Mouse (Mus musculus) retina, postnatal 1 day (tissue): Measurements from ENCODE around the gene Zbtb20.

Source experiments
- DNase-seq: peaks from one replicate; pipeline ENCODE4 v3.0.0-alpha.2; 2012

The Zbtb20 gene

DNA sequence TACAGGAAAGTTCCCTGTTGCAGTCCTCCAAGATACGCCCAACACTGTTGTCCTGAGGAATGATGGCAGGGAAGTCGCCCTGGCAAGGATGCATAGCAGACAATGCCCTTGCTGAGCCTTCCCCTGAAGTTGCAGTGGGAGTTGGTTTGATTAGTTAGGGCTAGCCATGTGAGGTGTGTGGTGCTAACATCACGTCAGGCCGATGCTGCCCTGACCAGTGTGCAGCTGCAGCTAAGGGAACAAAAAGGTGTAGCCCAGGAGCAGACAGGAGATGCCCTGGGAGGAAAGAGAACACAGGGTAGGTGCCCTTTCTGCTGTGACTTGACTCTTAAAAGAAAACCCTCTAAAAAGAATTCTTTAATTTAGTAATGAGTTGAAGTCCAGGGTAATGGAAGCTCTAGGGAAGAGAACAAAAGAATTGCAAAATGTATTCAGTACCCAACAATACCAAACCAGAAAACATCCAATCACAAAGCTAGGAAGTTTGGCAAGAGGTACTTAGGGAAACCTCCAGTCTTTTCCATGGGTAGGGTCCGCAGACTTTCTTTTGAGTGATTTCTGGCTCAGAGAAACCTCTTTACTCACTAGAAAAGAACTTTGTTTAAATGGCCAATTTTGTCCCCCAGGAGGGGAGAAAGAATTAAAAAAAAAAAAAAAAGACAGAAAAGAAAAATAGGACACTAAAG is 747.8 kb downstream of the Zbtb20 start:
- DNase-seq, result no peak

DNA sequence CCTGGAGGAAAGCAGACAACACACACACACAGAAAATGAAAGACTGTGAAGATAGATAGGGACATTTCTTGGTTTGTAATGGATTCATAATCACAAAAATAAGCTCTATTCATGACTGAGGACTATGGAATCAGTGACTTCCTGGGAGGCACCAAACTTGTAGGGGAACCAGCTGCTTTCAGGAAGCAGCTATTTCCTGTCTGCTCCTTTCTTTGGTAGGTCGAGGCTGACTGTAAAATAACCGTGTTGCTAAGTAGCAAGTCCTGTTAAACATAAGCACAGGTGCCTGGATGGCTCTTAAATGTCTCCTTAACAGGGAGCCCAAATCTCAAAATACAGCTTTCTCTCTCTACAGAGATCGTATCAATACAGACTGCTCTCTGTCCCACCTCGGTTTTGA is 749.2 kb downstream of the Zbtb20 start:
- DNase-seq, result no peak

DNA sequence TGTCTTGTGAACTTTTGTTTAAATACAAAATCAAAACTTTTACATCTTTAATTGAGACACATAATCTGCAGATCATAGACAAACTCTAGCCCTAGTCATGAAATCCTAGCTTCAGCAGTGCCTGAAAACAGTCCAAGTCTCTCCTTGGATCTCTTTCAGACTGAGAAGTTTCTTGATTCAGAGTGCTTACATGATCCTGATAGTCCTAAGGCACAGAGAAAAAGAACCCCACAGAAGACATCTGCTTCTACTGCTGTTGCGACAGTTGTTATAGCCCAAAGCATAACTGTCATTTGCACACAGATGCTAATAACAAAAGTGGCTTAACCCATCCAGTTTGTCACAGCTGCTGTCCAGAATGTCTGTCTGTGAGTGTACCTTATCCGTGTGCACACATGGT is 749.6 kb downstream of the Zbtb20 start:
- peak; percentile 6 for DNase-seq

DNA sequence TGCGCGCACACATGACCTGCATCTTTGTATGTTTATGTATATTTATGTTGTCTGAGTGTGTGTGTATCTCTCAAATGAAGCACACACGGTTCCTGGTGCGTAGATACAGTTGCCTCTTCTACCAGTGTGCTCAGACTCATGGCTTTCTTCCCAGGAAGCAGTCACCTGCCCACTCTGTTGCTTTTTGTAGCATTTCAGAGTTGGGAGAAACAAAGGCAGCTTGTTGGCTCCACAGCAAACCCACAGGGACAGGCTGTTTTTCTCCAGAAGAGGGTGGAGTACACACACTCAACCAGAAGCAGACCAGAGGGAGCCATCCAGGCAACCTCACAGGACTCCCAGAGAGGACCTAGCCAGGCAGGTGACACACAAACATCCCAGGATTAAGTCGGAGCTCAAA is 750.3 kb downstream of the Zbtb20 start:
- no peak for DNase-seq

DNA sequence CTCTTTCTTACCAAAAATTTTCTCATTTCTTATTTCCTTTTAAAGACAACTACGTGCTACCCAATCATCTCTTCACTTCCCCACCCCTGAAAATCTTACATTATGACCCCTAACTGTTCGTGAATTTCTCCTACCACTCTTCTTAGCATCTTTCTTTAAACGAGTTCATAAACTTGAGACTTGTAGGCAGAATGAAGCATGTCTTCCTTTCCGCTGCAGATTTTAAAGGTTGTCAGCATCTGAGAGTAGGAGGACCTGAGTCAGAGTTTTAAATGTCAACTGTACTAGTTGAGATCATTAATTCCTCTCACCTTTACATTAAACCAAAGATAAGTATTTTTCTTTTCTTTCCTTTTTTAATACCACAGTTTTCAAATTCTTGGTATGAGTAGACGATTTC is 753.0 kb downstream of the Zbtb20 start:
- no peak for DNase-seq

DNA sequence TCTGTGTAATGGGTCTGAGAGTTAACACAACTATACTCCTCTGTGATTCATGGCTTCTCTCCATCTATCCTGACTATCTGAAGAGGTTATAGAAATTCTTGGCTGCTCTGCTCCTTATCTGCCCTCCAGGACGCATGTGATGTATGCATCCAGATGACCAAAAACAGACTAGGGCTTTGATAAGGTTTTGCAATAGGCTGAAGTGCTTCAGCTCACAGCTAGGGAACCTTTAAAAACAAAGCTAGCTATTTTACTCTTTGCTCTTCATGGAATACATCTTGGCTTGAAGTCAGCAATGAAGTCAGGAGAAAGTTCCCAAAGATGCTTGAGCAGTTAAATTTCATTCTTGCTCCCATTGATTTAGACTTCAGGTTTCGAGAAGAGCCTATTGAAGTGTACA is 756.1 kb downstream of the Zbtb20 start:
- no peak for DNase-seq

DNA sequence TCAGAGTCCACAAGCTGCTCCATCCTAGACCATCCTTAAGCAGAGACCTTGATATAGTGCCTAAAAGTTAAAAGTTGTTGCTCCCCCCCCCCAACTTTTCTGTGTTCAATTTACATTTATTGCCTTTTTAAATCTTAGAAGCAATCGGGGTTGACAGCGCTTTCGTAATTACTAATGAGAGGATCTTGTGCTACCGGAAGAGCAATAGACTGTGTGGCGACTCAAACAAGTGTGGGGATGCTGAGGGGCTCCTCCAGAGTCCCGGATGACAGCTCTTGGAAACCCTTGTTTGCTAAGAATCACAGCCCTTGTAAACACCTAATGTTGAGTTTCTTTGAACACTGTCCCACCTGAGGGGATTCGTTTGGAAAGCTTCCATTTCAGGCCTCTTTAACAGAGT is 758.4 kb downstream of the Zbtb20 start:
- DNase-seq, result no peak

DNA sequence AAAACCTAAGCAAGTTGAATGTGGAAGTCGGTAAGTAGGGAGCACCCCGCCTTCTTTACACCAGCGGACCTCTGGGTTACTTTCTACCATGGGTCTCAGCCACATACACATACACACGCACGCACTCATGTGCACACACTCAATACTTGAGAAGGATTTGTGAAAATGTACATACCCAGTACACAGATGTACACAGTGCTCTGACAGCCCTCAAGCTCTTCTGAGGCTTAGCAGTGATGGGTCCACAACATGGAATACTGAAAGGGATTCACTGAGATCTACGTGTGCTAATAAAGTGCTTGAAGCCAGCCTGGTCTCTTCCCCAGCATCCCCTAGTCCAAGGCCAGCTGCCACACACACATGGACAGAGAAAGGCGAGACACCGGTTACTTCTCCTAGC is 761.6 kb downstream of the Zbtb20 start:
- DNase-seq, result no peak

DNA sequence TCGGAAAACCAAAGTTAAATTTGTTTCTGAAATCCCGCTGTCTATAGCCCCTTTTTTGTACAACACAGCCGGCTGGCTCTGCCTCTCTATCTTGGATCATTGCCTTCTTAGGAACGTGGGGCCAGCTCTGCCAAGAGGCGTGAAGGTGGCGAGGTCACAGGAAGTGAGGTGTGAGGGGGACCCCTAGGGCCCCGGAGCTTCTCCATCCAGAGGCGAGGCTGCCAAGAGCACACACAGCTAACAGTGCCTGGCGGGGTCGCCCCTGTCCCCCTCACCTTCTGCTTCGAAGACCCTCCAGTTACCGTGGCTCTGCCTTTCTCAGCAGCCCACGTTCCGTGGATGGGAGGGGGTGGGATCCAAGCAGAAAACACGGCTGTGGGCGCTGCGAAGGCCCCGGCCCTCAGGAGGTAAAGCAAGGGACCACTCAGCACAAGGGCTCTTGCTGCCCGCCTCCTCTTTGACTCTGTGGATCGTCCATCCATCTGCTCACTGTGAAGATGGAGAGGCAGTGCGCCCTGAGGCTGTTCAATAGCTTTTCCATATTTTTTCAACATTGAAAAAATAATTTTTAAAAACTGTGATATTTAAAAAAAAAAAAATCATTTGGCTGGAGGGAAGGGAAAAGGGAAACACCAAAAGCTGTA is 762.8 kb downstream of the Zbtb20 start:
- DNase-seq, result no peak

DNA sequence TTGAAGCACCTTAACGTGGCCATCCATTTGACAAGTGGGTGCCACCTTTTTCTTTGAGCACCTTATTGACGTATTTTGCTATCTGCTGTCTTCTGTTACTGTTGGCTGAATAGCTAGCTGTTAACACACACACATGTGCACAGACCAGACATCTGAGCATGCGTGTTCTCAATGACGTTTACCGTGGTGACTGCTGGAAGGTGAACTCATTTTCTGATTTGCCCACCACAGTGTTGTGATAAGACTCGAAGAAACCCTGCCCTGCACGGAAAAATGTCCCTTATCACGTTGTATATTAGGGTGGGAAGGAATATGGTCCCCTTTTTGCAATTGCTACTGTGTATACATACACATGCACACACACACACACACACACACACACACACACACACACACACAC is 765.5 kb downstream of the Zbtb20 start:
- no peak for DNase-seq

DNA sequence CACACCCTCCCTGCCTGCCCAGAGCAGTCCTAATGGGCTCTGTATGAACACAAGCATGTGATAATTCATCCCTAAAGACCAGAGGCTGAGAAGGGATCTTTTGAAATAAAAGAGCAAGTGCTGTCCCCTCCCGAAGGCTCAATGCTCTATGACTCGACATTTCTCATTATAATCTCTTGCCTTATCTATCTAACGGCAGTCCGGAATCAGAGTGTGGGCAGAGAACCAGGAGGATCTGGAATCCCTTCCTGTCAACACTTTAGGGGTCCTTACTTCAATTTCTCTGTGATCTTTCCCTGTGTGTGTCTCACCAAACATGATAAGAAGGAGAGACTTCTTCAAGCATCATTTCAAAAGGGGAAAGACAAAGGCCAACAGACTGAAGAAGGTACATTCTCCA is 770.2 kb downstream of the Zbtb20 start:
- no peak for DNase-seq

DNA sequence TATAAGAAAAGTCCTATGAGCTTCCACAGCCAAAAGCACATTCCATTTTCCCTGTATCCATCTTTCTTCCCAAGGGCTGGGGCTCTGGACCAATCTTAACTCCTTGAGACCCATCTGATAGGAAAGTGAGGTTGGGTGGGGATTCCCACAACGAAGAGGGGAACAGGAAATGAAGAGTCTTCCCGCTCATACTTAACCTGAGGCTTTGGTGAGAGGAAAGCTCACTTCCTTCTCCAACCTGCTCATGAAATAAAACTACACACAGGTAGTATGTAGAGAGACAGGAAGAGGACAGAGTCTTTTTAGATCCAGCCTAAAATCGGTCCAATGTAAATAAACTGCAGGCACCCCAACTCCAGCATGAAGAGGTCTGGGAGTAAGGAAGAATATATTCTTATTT is 771.3 kb downstream of the Zbtb20 start:
- no peak for DNase-seq

DNA sequence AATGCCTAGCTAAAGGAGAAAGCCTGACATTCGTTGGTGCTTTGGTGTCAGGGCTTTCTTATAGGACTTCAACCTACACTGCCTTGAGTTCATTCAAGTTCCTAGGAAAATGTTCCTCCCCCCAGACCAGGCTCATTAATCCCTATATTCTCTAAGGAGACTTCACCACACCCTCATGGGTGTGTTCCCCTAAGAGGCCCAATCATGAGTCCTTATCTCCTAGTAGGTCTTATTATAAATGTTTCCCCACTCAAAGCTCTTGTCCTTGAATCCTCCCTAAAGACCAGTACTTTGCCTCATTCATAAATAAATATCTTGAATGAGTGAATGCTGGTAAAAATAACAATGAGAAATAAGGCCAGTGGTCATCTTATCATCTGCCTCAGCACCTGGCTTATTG is 772.0 kb downstream of the Zbtb20 start:
- no peak for DNase-seq

DNA sequence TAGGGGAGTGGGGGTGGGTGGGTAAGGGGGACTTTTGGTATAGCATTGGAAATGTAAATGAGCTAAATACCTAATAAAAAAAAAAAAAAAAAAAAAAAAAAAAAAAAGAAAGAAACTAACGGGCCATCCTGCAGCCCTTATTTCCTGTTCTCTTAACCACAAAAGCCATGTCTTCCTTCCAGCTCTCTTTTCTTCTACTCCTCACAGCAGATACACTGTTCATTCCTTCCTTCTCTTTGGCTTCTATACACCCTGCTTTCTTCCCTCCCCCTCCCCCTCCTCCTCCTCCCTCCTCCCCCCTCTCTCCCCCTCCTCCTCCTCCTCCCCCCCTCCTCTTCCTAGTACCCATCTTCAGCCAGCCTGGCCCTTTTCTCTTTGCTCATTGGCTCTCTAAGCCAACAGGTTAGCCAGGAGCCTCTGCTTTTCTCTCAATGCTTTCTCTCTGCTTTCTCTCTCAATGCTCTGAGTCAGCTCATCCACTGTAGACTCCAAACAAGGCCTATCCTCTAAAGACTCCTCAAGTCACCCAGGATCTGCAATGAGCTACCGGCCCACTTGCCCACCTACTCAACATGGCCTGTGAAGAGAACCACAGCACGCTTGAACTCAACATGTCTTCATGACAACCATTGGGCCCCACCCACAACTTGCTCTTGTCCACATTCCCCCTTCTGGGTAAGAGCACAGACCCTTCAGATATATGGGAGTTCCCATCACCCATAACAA is 774.8 kb downstream of the Zbtb20 start:
- no peak for DNase-seq

DNA sequence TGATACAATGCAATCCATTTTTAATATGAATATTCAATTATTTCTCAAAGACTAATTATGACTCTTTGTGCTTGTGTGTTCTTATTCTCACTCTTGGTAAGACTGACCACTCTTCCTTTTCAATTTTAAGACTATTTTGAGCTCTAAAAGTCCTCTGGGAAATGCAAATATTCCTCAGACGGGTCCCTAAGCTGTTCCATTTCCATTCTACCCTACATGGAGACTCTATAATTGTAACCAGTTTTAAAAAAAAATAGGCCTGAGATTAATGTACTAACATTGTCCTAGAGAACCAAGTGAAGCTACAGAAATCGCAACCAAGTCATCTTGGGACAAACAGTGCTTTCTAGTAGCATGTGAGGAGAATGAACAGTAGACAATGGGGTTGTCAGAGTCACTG is 777.6 kb downstream of the Zbtb20 start:
- DNase-seq, result no peak

DNA sequence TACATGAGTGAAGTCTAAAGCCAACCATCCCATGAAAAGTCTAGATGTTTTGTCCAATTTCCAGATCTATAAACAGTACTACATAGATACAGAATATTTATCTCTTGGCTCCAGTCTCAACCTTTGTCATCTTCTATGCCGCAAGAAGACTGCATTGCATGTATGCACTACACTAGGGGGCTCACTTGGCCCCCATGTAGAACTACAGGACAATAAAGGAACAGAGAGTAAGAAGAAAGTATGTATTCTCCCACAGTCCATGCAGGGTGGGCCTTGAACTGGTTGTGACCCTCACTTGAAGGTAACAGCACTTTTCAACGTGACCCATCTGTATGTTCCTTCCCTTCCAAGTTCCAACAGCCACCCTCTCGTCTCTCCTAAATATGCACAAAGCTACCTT is 778.6 kb downstream of the Zbtb20 start:
- DNase-seq, result no peak

DNA sequence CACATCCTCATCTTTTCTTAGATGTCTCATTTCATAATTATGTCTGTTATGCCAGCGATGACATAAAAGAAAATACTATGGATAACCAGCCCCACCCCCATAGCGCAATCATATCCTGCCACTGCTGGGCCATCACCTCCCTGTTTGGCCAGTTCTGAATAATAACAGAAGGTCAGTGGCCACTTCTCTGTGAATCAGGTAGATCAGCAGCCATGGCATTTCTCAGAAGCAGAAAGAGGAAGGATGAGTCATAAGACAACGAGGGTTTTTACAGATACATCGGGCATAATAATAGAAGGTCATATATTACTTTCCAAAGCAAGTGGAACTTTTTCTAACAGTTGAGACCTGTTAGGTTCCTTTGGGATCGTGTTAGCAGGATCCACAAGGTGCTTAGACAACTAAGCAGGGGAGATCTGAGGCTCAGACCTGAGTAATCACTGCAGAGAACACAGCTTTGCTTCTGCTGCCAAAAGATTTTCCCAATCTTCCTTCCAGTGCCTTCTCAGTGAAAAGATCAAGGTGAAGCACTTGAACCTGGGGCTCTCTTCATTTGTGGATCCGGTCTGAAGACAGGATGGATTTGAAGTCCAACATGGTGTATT is 779.6 kb downstream of the Zbtb20 start:
- no peak for DNase-seq

DNA sequence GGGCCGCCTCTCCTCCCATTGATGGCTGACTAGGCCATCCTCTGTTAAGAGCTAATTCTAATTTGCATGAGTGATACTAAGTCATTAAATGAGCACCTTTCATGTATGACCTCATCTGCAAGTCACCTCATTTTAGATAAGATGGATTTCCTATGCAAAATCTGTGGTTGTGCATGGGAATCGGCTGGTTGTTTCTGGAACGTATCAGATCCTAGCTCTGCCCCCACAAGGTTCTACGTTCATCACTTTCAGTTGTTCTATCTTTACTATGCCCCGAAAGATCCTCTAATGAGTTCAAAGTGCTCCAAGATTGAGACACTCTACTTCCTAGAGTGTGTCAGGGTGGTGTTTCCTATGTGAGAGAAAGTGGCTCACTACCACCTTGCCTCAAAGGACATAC is 785.9 kb downstream of the Zbtb20 start:
- no peak for DNase-seq

DNA sequence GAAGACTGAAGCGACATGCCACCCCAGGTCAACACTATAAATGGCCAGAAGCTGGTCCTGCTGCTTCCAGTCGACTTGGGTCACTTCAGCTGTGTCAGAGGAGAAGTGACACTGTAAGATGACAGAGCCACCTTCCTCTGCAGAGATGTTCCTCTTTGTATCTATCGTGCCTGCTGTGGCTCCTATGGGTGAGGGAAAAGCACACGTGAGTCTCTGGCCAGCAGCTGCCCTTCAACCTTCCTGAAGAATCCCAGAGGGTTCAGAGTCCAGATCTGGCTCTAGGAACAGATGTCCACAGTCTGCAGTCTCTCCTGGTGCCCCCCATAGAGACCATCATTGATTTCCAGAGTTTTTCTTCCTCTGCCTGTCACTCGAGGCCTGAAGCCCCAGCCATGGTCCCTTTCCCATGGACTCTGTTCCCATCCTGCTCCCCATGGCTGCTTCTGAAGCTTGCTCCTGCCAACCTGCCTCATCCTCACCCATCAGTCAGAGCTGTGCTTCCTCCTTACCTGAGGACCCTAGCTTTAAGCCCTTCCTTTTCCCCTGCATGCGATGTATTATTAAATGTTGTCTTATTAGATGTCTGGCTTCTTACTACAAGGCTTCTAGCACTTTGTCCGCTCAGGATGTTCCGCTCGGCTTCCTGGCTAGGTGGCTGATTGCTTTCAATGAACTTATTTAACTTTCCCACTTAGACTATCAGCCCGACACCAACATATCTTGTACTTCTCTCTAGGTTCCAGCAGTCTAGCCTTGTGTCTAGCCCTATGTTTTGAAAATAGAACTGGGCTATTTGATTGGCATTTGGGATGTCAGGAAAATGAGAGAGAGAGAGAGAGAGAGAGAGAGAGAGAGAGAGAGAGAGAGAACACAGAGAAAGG is 786.7 kb downstream of the Zbtb20 start:
- no peak for DNase-seq

DNA sequence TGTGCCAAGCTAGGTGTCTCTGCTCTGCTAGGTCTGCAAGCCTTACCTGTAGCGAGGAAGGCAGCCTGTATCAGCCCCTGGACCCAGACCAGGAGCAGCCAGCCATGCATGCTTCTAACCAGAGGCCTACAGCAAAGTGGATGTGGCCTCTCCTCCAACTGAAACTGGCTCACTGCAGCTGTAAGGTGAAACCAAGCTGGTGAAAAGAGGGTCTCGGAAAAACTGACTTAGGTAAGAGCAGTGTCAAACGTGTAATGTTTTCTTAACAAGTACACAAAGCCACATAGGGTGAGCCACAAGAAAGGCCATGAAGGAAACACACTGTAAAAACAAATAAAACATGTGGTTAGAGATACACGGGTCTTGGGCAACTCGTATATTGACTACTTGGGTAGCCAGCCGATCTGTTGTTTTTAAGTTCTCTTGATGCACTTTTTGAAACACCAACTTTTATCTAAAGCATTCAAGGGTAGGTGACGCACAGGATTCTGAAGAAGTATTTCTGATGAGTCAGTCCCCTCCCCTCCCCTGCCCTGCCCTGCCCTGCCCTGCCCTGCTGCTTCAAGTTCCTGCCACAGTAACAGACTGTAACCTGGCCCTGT is 788.4 kb downstream of the Zbtb20 start, which contains the start of gene Tigit:
Gene Tigit (minus strand): TSS at position 169 of the 602 bp plus-strand sequence.
- DNase-seq, result no peak

DNA sequence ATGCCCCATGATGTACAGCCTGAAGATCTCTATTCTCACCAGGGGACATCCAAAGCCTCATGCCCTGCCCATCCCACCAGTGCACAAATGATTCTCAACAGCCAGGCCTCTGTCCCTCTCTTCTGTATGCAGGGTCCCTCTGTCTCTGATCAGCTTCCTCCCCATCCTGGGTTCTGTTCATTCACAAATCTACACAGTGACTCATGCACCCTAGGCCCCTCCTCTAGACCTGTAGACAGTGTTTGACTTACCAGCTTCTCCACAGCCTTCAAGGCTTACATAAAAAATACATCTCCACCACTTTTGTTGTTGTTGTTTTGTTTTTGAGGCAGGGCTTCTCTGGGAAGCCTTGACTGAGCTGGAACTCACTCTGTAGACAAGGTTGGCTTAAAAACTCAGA is 789.2 kb downstream of the Zbtb20 start:
- DNase-seq, result no peak

DNA sequence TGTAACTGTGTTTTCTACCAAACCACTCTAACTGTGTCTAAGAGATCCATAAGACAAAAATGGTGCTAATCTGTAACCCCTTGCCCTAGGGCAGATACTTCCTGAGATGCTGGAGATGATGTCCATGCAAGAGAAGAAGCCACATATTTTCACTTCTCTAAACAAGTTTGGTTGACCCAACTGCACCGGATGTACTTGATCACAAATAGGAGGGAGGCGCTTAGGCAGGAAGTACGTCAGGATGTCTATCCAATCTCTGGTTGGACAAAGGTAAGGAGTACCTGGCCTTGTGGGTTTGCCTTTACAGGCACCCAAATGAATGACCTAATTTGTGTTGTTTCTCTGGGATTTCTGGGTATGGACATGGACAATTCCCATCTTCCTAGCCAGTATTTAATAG is 792.6 kb downstream of the Zbtb20 start:
- no peak for DNase-seq
